Mouse (Mus musculus) frontal cortex, postnatal 10 days (tissue): ENCODE data around the gene Skp1a.
A peak's percentile ranks its signal among the peaks of the same experiment; 100 is the strongest.

Experiments used
- DNase-seq, 2 experiments: peaks; one replicate each; pipeline ENCODE4 v3.0.0; 2022; ENCODE audit warnings: low spot score in 2 of 2, mixed read lengths in 1 of 2

Skp1a gene

DNA sequence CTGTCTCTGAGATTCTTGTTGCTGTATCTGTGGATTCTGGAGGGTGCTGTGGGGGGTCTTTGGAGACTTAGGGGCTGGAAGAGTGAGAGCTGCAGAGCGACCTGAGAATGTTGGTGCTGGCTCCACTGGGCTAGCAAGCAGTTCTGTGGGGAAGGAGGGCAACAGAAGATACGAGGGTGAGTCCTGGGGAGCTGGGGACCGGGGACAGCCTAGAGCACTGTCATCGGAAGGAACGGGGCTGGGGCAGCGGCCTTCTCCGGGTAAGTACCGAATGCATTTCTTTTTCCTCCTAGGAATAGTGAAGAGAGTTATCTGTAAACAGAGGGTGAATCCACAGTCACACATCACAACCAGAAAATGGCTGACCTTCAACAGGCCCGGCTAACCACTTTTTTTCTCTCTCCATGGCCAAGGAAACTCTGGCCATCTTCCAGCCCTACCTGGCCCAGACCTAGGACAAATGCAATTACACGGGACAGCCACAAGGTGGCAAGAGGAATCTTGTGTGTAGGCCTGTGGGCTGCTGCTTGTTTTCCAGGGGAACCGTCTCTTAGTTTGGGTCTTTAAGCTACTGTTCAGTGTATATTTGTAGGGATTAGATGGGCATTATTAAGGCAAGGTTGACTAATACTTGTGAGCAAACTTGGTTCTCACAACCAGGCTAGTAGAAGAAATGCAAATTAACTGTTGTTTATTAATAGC is 22.0 kb downstream of the Skp1a start:
- peak; percentile 36 to 43 for DNase-seq

DNA sequence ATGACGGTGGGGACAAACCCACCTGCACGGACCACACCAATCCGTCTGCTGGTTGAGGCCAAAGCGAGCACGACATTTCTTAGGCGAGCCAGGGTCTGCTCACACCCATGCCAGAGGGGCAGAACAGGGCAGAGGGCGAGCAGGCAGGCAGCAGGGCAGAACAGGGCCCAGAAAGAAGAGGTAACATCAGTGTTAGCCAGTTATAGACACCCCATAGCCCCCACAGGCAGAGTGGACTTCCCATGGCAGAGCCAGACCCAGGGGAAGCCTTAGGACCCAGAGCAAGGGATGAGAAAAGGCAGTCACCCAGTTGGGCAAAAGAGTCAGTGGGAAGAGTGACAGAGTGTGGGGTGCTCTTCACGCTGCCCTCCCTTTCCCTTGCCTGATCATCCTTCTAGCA is 23.3 kb downstream of the Skp1a start:
- no peak for DNase-seq

DNA sequence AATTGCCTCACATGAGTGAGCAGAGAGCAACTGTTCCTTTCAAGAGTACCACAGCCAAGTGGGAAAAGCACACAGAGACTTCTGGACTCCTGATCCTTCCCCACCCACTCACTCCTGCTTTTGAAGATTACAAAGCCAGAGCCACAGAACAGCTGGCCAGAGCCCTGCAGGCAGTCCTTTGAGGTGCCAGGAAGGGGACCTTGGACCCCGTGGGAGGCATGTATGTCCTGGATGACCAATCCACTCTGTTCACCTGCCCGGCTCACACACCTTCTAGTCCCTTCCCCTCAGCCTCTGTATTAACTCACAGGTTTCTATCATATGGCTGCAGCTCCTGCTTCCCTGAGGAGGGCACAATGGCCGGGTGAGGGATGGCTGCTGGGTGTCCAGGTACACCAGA is 25.6 kb downstream of the Skp1a start:
- DNase-seq: no peak

DNA sequence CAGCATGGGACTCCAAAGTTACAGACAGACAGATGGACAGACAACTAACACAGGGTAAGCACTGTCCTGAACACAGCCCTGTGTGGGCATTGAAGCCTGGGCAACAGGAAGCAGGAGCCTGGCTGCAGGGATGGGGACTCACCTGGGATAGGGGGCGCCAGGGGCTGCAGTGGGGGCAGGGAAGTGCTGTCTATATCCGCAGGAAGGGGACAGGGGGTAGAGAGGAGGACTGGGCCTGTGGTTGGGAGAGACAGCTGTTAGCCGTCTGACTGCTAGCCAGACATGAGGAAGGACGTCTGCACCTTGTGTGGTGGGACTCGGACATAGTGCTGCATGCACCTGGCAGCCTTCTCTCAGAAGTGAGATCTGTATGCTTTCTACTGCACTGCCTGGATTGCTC is 26.9 kb downstream of the Skp1a start:
- DNase-seq: no peak

DNA sequence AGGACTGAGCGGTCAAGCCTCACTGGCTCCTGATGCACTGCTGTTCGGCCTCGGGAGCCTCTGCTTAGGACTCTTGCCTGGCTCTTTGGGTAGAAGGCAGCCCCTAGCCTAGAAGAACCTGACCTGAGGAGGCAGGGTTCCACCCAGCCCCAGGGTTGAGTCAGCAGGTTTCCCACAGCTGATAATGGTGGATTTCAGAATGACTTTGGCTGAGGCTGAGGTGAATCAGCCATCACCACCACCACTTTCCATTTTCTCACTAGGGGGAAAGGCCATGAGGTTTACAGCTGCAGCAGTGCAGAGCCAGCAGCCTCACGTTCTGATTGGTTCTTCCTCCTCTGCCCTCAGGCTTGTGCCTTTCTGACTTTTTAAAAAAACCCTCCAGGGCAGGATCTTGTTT is 29.1 kb downstream of the Skp1a start:
- DNase-seq: no peak

DNA sequence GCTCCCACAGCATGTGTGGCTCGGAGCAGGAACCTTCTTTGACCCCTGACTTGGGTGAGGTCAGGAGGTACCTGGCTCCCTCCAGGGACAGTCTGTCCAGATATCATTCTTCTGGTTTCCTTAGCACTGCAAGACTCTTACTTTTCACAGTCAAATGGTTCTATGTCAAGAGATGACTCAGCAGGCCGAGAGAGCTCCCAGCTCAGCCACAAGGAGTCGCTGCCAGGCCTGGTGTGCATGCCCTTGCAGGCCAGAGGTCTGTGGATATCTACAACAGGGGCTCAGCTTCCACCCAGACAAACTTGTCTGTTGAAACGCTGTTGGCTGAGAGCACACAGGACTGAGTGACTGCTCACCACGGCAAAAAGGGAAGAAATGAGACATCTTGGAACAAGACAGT is 30.1 kb downstream of the Skp1a start:
- DNase-seq: no peak

DNA sequence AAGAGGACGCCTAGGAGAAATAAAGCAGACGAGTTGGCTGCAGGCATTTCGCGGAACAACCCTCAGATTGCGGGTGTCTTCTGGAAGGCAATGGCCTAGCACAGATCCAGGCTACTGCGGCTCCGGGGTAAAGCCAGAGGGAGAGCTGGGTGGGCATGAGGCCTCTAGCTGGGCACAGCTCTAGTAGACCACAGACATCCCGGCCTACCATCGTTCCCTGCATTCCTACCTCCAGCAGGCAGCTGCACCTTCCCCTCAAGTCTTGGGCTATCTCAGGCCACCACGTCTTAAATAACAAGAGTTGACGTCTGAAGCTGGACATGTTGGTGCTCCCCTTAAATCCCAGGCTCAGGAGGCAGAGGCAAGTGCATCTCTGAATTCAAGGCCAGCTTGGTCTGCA is 30.5 kb downstream of the Skp1a start:
- DNase-seq: no peak

DNA sequence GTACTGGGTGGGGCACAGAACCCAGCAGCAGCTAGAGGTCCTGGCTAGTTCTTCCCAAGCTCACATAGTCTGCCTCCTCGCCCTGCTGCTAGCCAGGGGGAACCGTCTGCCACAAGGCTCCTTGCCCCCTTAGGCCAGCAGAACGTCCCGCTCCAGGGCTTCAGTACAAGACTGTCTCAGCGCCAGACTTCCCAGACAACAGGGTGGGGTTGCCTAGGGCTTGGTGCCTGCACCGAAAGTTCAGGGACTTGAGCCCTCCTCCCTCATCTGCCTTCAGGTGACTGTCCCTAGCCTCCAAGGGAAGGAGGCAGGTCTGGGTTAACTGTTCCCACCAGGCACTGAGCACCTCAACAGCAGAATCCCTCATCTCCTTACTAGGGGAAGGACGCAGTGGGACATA is 33.1 kb downstream of the Skp1a start:
- no peak for DNase-seq

DNA sequence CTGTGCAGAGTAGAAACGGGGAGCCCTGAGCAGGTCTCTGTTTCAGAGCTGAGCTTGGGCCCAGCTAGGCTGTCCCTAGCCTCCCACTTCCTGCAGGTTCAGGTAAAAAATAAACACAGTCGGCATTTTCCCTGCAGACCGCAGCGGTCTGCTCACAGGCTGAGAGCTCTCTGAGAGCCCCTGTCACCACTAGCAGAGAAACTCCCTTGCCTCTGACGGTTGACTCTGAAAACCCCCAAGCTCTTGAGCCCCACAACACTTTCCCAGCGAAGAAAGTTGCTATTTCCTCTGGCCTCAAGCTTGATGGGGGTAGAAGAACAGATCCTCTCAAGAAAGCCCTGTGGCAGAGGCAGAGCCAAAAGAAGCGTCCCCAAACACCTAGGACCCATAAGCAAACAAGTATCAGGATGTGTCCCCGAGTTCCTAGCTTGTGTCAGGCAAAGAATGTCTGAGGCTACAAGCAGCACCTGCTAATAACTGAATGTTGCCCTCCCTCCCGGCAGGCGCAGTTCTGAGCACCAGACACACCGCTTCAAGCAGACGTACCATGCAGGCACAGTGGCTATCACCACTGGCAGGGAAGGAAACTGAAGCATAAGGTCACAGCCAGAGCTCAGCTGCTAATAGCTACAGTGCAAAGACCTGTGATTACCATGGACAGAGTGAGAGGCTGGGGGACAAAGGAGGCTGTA is 34.0 kb downstream of the Skp1a start:
- no peak for DNase-seq

DNA sequence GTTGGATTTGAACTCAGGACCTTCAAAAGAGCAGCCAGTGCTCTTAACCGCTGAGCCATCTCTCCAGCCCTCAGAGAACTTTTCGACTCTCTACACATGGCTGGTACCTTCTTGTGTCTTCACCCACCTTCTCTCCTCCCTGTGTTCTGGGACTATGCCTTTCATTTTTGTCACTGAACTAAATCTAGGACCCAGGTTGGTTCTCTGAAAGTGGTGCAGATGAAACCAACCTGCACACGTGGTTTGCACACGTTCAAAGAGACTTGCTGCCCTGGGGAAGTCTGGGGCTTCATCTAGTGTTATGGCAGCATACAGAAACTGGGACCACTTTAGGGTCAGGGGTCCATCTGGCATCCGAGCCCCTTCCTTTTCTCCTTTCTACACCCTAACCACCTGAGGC is 35.5 kb downstream of the Skp1a start:
- DNase-seq: no peak

DNA sequence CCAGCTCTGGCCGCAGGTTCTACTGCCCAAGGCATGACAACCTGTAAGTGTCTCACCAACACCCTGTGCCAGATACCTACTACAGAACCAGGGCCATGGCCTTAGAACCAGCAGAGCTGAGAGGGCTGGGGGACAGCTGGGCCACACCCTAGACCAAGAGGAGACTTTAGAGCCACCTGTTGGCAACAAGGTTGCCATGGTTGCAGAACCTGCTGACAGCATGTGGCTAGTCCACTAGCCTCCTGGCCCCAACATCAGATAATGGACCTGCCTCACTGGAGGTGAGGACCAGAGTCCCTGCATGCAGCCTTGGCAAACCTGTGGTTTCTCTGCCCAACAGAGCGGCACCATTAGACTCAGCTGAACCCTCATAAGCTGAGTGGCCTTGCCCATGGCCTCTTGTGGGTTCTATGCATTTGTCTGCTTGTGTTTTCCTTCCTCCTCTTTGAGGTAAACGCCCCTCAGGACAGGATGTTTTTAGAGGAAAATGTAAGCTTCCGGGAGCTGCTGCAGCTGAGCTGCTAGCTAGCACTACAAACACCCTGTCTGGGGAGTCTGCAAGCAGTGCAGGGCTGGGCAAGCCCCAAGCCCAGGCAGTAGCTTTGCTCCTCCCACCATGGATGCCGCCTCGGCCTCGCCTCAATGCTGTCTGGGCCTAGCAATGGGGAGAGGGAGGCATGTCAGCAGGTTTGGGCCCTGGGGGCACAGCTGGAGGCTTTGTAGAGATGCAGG is 36.5 kb downstream of the Skp1a start:
- no peak for DNase-seq

DNA sequence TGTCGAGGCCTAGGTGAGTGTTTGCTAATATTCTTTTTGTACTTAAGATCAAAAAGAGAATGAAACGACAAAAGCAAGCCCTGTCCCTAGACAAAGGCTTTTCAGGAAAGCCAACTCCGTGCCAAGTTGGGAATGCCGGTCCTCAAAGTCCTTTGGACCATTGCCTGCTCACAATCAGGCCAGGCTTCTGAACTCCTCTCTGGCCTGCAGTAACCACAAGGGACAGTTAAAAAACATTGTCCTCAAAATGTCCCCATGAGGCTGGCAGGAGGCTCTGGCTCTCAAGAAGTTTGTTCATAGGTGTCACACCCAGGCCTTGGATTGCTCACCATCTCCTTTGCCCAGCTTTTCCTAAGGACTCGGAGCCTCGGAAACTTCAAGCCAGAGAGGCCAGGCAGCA is 38.0 kb downstream of the Skp1a start:
- DNase-seq: no peak

DNA sequence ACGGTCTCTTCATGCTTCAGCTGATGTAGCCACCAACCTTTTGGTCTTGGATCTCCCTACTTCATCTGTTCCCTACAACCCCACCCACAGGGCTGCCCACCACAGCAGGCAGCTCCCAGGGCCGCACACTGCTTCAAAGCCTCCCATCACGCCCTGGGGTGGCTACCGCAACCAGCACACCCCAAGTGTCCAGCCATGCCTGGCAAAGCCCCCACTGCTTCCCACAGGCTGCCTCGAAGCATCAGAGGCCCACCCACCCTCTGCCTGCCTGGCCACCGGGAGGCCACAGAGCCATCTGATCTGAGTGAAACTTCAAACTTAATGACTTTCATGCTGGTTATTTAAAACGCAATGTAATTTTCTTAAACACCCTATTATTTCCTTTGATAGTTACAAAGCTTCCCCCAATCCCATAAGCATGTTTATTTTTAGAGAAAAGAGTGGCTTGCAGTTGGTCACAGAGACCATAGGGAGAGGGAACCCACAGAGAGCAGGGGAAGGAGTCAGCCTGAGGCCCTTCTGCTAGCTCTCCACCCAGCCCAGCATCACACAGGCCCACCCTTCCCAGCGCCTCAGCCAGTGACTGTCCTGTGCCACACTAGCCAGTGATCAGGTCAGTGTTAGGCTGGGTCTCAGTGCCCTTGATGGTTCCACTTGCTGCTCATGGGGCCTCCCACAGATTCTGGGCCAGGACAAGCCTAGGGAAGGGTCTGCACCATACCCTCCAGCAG is 40.1 kb downstream of the Skp1a start:
- no peak for DNase-seq

DNA sequence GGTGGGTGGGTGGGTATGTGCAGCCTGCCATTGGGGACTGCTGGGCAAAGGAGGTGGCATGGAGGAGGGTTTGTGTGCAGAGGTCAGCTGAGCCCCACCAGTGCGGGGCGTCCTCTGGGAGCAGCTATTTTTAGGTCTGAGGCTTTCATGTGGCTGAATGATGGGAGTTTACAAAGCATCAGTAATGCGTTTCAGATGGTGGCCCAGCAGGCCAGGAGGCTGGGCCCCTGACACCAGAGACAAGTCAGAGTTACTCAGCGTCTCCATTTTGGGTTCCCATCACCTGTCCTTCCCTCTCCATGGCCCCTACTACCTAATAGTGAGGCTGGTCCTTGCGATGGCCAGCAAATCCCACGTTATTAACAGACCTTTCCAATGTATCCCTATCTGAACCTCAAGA is 40.8 kb downstream of the Skp1a start:
- no peak for DNase-seq

DNA sequence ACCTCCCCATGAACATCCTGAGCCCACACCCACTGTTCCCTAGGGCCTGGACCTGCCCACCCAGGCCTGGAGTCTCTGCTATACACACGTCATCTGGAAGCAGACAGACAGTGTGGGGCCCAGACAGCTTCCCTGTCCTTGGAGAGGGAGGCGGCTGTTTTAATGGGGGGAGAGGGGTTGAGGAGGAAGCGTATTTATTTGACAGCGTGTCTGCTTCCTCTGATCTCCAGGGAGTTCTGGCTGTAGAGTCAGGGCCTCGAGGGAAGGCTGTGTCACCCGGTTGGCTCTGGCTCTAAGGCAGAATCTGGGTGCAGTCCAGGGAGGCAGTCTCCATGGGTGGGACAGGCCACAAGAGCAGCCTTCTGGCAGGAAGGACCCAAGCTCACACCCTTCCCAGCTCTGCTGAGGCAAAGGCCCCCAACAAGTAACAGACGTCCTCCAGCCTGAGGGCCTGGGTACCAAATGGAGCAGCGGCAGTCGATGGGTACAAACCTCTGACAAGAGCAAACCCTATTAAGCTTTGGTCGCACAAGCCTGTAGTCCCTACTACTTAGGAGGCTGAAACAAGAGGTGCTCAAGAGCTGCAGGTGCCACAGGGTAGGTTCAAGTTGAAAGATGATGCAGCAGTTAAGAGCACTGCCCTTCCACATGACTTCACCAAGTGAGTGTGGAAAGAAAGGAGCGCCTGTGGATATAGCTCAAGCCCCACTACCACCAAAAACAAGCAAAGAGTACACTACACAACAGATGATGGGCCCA is 41.6 kb downstream of the Skp1a start:
- DNase-seq: no peak

DNA sequence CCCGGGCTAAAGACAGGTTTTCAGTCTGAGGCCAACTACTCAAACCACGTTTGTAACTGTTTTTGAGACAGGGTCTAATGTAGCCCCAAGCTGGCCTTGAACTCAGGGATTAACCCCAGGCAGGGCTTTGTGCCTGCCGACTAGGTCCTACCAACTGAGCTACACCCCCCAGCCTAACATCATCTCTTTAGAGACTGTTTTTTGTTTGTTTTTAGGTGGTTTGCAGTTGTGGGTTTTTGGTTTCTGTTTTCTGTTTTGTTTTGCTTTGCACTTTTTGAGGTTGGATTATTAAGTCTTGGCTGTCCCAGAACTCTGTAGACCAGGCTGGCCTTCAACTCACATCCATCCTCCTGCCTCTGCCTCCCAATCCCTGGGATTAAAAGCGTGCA is 42.1 kb downstream of the Skp1a start:
- no peak for DNase-seq

DNA sequence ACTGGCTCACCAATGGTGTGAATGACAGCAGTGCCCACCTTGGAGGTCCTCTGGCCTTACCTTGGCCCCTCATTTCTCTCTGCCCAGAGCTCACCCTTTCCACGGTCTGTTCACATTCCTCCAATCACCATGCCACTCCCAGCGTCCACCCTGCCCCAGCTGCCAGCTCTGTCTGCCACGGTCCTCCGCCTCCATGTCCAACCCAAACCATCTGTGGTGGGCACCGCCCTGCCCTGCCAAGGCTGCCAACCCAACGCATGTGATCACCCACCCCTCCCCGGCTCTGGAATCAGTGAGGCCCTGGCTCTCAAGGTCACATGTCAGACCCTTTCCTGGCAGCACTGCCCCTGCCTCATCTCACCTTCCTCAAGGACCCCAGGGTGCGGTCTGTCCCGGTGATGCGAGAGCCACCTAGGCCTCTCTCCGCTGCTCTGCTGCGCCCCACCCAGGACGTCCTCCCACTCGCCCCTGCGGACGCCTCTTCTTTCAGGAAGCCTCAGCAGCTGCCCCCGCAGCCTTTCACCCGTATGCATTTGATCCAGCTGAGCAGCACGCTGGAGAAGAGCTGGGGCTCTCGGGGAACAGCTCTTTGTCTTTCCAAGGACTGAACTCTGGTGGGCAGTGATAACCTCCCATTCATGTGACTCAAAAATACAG is 42.8 kb downstream of the Skp1a start:
- DNase-seq: no peak

DNA sequence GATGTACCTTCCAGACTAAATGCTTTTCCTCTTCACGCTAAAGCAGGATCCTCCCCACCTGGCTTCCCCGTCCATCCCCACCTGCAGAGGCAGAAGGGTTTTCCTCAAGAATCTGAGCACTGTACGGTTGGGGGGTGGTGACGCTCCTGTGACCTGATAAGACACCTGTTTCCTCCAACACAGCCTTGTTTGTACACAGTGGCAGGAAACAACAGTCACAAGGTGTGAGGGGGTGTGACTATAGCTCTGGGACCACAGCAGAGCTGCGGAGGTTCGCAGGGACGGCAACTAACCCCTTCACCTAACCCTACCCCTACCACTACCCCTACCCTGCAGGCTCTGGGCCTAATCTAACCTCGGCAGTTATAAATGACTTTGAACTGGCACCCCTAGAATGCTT is 43.6 kb downstream of the Skp1a start:
- DNase-seq: no peak

DNA sequence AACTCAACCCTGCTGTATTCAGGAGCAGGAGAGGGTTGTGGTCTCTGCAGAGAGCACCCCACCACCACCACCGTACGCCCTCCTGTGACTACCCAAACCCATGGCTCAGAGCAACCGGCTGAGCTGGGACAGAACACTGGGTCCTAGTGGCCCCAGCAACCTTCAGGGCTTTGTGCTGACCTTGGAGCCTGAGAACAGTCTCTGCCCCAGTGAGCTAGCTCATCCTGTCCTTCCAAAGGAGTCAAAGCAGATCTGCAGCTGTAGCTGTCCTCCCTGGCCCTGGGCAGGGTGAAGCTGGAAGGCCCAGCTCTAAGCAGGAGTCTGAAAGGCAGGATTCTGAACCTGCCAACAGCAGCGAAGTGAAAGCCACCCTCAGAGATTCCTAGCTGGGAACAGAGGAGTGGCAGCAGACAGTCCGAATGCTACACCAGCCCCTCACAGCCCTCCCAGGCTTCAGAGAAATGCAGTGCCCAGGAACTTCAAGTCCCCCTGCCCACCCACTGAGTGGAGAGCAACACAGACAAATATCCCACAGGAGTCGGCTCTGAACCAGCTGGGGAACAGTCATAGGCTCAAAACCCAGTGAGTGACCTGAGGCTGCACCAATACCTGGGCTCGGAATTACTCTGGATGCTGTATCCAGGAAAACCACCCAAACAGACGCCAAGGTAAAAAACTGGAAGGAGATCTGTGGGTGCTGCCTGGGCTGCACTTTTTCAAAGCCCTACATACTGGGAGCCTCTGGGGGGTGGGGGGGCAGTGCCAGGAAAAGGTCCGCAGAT is 44.2 kb downstream of the Skp1a start:
- no peak for DNase-seq

DNA sequence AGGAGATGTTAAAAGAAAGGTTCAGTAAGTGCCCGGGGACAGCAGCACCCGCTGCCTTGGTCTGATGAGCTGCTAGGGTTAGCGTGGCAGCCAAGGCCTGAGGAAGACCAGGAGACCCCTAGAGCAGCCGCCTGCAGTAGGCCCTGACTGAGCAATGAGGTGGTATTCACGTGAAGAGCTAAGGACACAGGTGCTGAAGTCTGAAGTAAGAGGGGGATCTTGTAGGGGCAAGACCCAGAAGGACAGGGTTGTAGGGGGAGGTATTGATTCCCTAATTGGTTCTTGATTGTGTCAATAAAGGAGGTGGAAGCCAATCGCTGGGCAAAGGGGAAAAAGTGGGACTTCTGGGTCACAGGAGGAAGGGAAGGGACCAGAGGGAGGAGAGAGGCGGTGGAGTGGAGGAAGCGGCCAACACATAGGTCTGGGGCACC is 45.2 kb downstream of the Skp1a start:
- no peak for DNase-seq
